Mouse (Mus musculus) heart, embryonic 15.5 days (tissue): ENCODE data around the gene Kcnc3. TPM values are rescaled to one million over a fixed set of nuclear protein-coding genes. Genes with fewer than 3 reads are reported as not detected.

ENCODE experiments used
- ATAC-seq: fragments of 200-750 bp; cut with Nextera tagmentation; replicated peaks from 2 replicates; pipeline ENCODE4 v1.8.0; 2017; ENCODE audit warnings: low read depth, moderate TSS enrichment; ENCODE audit not compliant: insufficient number of reproducible peaks, insufficient read depth, low FRiP score
- H3K27ac ChIP-seq: fragments of 300-500 bp; sonication (generic); 2 replicates; pipeline ENCODE4 v1.5.1; 2015; ENCODE audit warnings: mild to moderate bottlenecking, inconsistent platforms
- H3K27me3 ChIP-seq: fragments of 300-500 bp; sonication (generic); 2 replicates; pipeline ENCODE4 v1.6.1; 2015; ENCODE audit warnings: inconsistent platforms
- H3K36me3 ChIP-seq: fragments of 300-500 bp; sonication (generic); 2 replicates; pipeline ENCODE4 v1.6.1; 2015; ENCODE audit warnings: mild to moderate bottlenecking, inconsistent platforms
- H3K4me1 ChIP-seq: fragments of 300-500 bp; sonication (generic); replicated peaks from 2 replicates; pipeline ENCODE4 v1.6.1; 2015; ENCODE audit warnings: inconsistent platforms
- H3K4me2 ChIP-seq: fragments of 300-500 bp; sonication (generic); 2 replicates; pipeline ENCODE4 v1.6.1; 2015; ENCODE audit warnings: inconsistent platforms, mild to moderate bottlenecking, moderate library complexity
- H3K4me3 ChIP-seq: fragments of 300-500 bp; sonication (generic); 2 replicates; pipeline ENCODE4 v1.5.1; 2015; ENCODE audit warnings: mild to moderate bottlenecking, inconsistent platforms
- H3K9ac ChIP-seq: fragments of 300-500 bp; sonication (generic); 2 replicates; pipeline ENCODE4 v1.6.1; 2015; ENCODE audit warnings: mild to moderate bottlenecking, inconsistent platforms
- H3K9me3 ChIP-seq: fragments of 300-500 bp; sonication (generic); replicated peaks from 2 replicates; pipeline ENCODE4 v1.6.1; 2016; ENCODE audit warnings: inconsistent platforms
- WGBS: fragments of 180-500 bp; shearing (Covaris S2); methylation state at CpG from one replicate; pipeline ENCODE4 v1.1.7; 2015; ENCODE audit warnings: mixed read lengths; 5-methylcytosine and 5-hydroxymethylcytosine counted together
- polyA plus RNA-seq: library from polyadenylated mRNA; unstranded; fragments of >200 nt; fragmentation: Nextera tagmentation; extraction: Ambion mirVana; gene quantifications from 2 replicates; pipeline ENCODE4 v1.2.1, GENCODE M21; 2015

The Kcnc3 gene
- polyA plus RNA-seq, 1 experiment from 2014 or later = 0.11 TPM

- Histone ChIP-seq H3K36me3 (no peaks in the 10 kb centered on the region), H3K9me3 (no peaks in the 10 kb centered on the region), H3K4me1 (peaks cover 30% of the 10 kb centered on the region), H3K27ac (no peak overlapping the region), H3K9ac (no peak overlapping the region), H3K4me2 (peak overlapping the region; percentile 94; the same call in 1 of the 2 replicates), H3K4me3 (peak overlapping the region; percentile 43), H3K27me3 (peaks cover 93% of the 10 kb centered on the region)
- 9% methylated on average over 12 of the region's 12 CpGs for WGBS
- no peak for ATAC-seq
Measured at GRCm38 (mm10) chr7:44588338-44588737, 2.1 kb upstream of the Kcnc3 start.

- Histone ChIP-seq H3K9ac (no peak overlapping the region; the same call in 1 of the 2 replicates), H3K4me2 (peak overlapping the region; percentile 94), H3K4me3 (peak overlapping the region; percentile 43), H3K9me3 (no peaks in the 10 kb centered on the region), H3K4me1 (peaks cover 35% of the 10 kb centered on the region), H3K36me3 (no peaks in the 10 kb centered on the region), H3K27ac (no peak overlapping the region), H3K27me3 (peaks cover 100% of the 10 kb centered on the region)
- ATAC-seq = peak; percentile 29; the same call in 1 of the 2 replicates
- WGBS = under 1% methylated on average over 33 of the region's 33 CpGs
Measured at GRCm38 (mm10) chr7:44589149-44589548, 1.3 kb upstream of the Kcnc3 start.

- no peak overlapping the region for H3K27ac ChIP-seq
- H3K4me1 ChIP-seq = peaks cover 35% of the 10 kb centered on the region
- no peaks in the 10 kb centered on the region for H3K9me3 ChIP-seq
- WGBS = 3% methylated on average over 13 of the region's 13 CpGs
- ATAC-seq = no peak
- H3K36me3 ChIP-seq = no peaks in the 10 kb centered on the region
- peaks cover 99% of the 10 kb centered on the region for H3K27me3 ChIP-seq
- 0 out of 2 replicates have a peak overlapping the region, but pooled peaks have one; percentile 57 for H3K4me3 ChIP-seq
- peak overlapping the region; percentile 94; the same call in 1 of the 2 replicates for H3K4me2 ChIP-seq
- no peak overlapping the region for H3K9ac ChIP-seq
Measured at GRCm38 (mm10) chr7:44589946-44590345, 518 bp upstream of the Kcnc3 start.

- Histone ChIP-seq H3K27me3 (peaks cover 86% of the 10 kb centered on the region), H3K36me3 (no peaks in the 10 kb centered on the region), H3K27ac (no peak overlapping the region), H3K4me3 (peak overlapping the region; percentile 57), H3K9ac (peak overlapping the region; percentile 27; the same call in 1 of the 2 replicates), H3K4me2 (peak overlapping the region; percentile 94), H3K4me1 (peaks cover 33% of the 10 kb centered on the region), H3K9me3 (no peaks in the 10 kb centered on the region)
- under 1% methylated on average over 60 of the region's 60 CpGs for WGBS
- ATAC-seq = no peak
Measured at GRCm38 (mm10) chr7:44591348-44592116, 1.1 kb downstream of the Kcnc3 start.

GRCm38 (mm10) chr7:44593051-44593450, 2.6 kb downstream of the Kcnc3 start:
- ATAC-seq = no peak
- Histone ChIP-seq H3K4me3 (no peak overlapping the region), H3K36me3 (no peaks in the 10 kb centered on the region), H3K9me3 (no peaks in the 10 kb centered on the region), H3K4me2 (no peak overlapping the region), H3K27me3 (peaks cover 71% of the 10 kb centered on the region), H3K27ac (no peak overlapping the region), H3K9ac (no peak overlapping the region), H3K4me1 (peaks cover 28% of the 10 kb centered on the region)
- 4% methylated on average over 15 of the region's 15 CpGs for WGBS

GRCm38 (mm10) chr7:44593775-44594174, 3.3 kb downstream of the Kcnc3 start:
- peak; percentile 51; the same call in 1 of the 2 replicates for ATAC-seq
- Histone ChIP-seq H3K4me3 (no peak overlapping the region), H3K27me3 (peaks cover 67% of the 10 kb centered on the region), H3K36me3 (no peaks in the 10 kb centered on the region), H3K4me2 (peak overlapping the region; percentile 28; the same call in 1 of the 2 replicates), H3K4me1 (peaks cover 25% of the 10 kb centered on the region), H3K9ac (no peak overlapping the region), H3K27ac (no peak overlapping the region), H3K9me3 (no peaks in the 10 kb centered on the region)
- WGBS = under 1% methylated on average over 18 of the region's 22 CpGs

GRCm38 (mm10) chr7:44594291-44594690, 3.8 kb downstream of the Kcnc3 start:
- H3K27me3 ChIP-seq = peaks cover 62% of the 10 kb centered on the region
- ATAC-seq = no peak
- WGBS = 58% methylated on average over 6 of the region's 6 CpGs

GRCm38 (mm10) chr7:44595131-44595561, 4.7 kb downstream of the Kcnc3 start:
- no peak overlapping the region for H3K27ac ChIP-seq
- H3K4me2 ChIP-seq = no peak overlapping the region
- no peak for ATAC-seq
- peaks cover 60% of the 10 kb centered on the region for H3K27me3 ChIP-seq
- no peaks in the 10 kb centered on the region for H3K36me3 ChIP-seq
- H3K9ac ChIP-seq = no peak overlapping the region
- 90% methylated on average over 20 of the region's 20 CpGs for WGBS
- no peaks in the 10 kb centered on the region for H3K9me3 ChIP-seq
- H3K4me1 ChIP-seq = peaks cover 20% of the 10 kb centered on the region
- H3K4me3 ChIP-seq = no peak overlapping the region

More at GRCm38 (mm10) chr7:44594291-44594690, 3.8 kb downstream of the Kcnc3 start:
- H3K9ac ChIP-seq = no peak overlapping the region
- no peak overlapping the region for H3K4me3 ChIP-seq
- no peak overlapping the region for H3K4me2 ChIP-seq
- H3K4me1 ChIP-seq = peaks cover 20% of the 10 kb centered on the region
- no peaks in the 10 kb centered on the region for H3K36me3 ChIP-seq
- H3K27ac ChIP-seq = no peak overlapping the region
- H3K9me3 ChIP-seq = no peaks in the 10 kb centered on the region

- 87% methylated on average over 6 of the region's 6 CpGs for WGBS
- no peak overlapping the region for H3K27ac ChIP-seq
- peaks cover 12% of the 10 kb centered on the region for H3K4me1 ChIP-seq
- H3K4me3 ChIP-seq = no peak overlapping the region
- H3K4me2 ChIP-seq = no peak overlapping the region
- no peaks in the 10 kb centered on the region for H3K36me3 ChIP-seq
- peaks cover 60% of the 10 kb centered on the region for H3K27me3 ChIP-seq
- no peak overlapping the region for H3K9ac ChIP-seq
- no peaks in the 10 kb centered on the region for H3K9me3 ChIP-seq
- ATAC-seq = no peak
Measured at GRCm38 (mm10) chr7:44596051-44596450, 5.6 kb downstream of the Kcnc3 start.

GRCm38 (mm10) chr7:44596996-44597538, 6.6 kb downstream of the Kcnc3 start:
- ATAC-seq = no peak
- Histone ChIP-seq H3K9me3 (no peaks in the 10 kb centered on the region), H3K4me2 (no peak overlapping the region), H3K27me3 (peaks cover 60% of the 10 kb centered on the region), H3K27ac (no peak overlapping the region), H3K9ac (no peak overlapping the region), H3K4me3 (no peak overlapping the region), H3K4me1 (peaks cover 5% of the 10 kb centered on the region; the same call in 1 of the 2 replicates), H3K36me3 (no peaks in the 10 kb centered on the region)
- WGBS = 42% methylated on average over 5 of the region's 5 CpGs

- no peak overlapping the region for H3K9ac ChIP-seq
- peaks cover 60% of the 10 kb centered on the region for H3K27me3 ChIP-seq
- 82% methylated on average over 4 of the region's 4 CpGs for WGBS
- no peak overlapping the region for H3K27ac ChIP-seq
- ATAC-seq = no peak
- peaks cover 5% of the 10 kb centered on the region; the same call in 1 of the 2 replicates for H3K4me1 ChIP-seq
- no peak overlapping the region for H3K4me2 ChIP-seq
- H3K4me3 ChIP-seq = no peak overlapping the region
- H3K36me3 ChIP-seq = no peaks in the 10 kb centered on the region
- H3K9me3 ChIP-seq = no peaks in the 10 kb centered on the region
Measured at GRCm38 (mm10) chr7:44597666-44598065, 7.2 kb downstream of the Kcnc3 start.
